Mouse (Mus musculus) liver, embryonic 16.5 days (tissue): ENCODE measurements around the gene Vmn2r87. TPM values are rescaled to one million over a fixed set of nuclear protein-coding genes. Genes with fewer than 3 reads are reported as not detected.
A peak's percentile ranks its signal among the peaks of the same experiment; 100 is the strongest.
"Not testable (repeated sequence)": the region's sequence is repeated elsewhere in the genome, so short reads cannot be mapped to it uniquely, and the experiment has no call there.

Experiments used
- ATAC-seq: fragments of 200-750 bp; cut with Nextera tagmentation; 2 replicates; pipeline ENCODE4 v1.8.0; 2017; ENCODE audit warnings: low read depth, mild to moderate bottlenecking, moderate number of reproducible peaks, moderate library complexity
- H3K27ac ChIP-seq: fragments of 300-500 bp; sonication (generic); 2 replicates; pipeline ENCODE4 v1.5.1; 2014; ENCODE audit warnings: mild to moderate bottlenecking, low read length
- H3K27me3 ChIP-seq: fragments of 300-500 bp; sonication (generic); 2 replicates; pipeline ENCODE4 v1.6.1; 2014; ENCODE audit warnings: low read depth, low read length, mixed read lengths; ENCODE audit not compliant: control insufficient read depth, insufficient read depth
- H3K36me3 ChIP-seq: fragments of 300-500 bp; sonication (generic); 2 replicates; pipeline ENCODE4 v1.6.1; 2014; ENCODE audit warnings: mild to moderate bottlenecking; ENCODE audit not compliant: control insufficient read depth, insufficient read depth
- H3K4me1 ChIP-seq: fragments of 300-500 bp; sonication (generic); 2 replicates; pipeline ENCODE4 v1.6.1; 2014; ENCODE audit warnings: low read depth, low read length, mixed read lengths; ENCODE audit not compliant: control insufficient read depth
- H3K4me2 ChIP-seq: fragments of 300-500 bp; sonication (generic); 2 replicates; pipeline ENCODE4 v1.6.1; 2014; ENCODE audit warnings: low read depth, low read length, mixed read lengths
- H3K4me3 ChIP-seq: fragments of 300-500 bp; sonication (generic); 2 replicates; pipeline ENCODE4 v1.5.1; 2014; ENCODE audit warnings: low read depth, mild to moderate bottlenecking, low read length
- H3K9ac ChIP-seq: fragments of 300-500 bp; sonication (generic); 2 replicates; pipeline ENCODE4 v1.6.1; 2014; ENCODE audit warnings: low read depth, low read length
- H3K9me3 ChIP-seq: fragments of 300-500 bp; sonication (generic); replicated peaks from 2 replicates; pipeline ENCODE4 v1.6.1; 2016; ENCODE audit warnings: low read length; ENCODE audit not compliant: control insufficient read depth
- WGBS: fragments of 180-500 bp; shearing (Covaris S2); extraction: QIAGEN DNeasy Blood & Tissue Kit; methylation state at CpG from one replicate; pipeline ENCODE4 v1.1.7; 2014; ENCODE audit not compliant: insufficient replicate concordance; 5-methylcytosine and 5-hydroxymethylcytosine counted together
- polyA plus RNA-seq: library from polyadenylated mRNA; unstranded; fragments of >200 nt; fragmentation: Nextera tagmentation; extraction: Ambion mirVana; gene quantifications from 2 replicates; pipeline ENCODE4 v1.2.1, GENCODE M21; 2015

Gene Vmn2r87
- not detected in 2 replicates for polyA plus RNA-seq

GRCm38 (mm10) chr10:130497296-130497695 lies at the start of gene Vmn2r87:
Gene Vmn2r87 (minus strand): TSS chr10:130497396.
- no peak within 1 kb of the TSS for H3K9ac ChIP-seq
- no peaks in the 10 kb centered on the region for H3K27me3 ChIP-seq
- no peaks in the 10 kb centered on the region for H3K4me1 ChIP-seq
- no peak within 1 kb of the TSS for H3K4me2 ChIP-seq
- H3K9me3 ChIP-seq = no peaks in the 10 kb centered on the region
- ATAC-seq = no peak
- H3K36me3 ChIP-seq = no peaks in the 10 kb centered on the region
- H3K4me3 ChIP-seq = no peak within 1 kb of the TSS
- no peak within 1 kb of the TSS for H3K27ac ChIP-seq

DNA sequence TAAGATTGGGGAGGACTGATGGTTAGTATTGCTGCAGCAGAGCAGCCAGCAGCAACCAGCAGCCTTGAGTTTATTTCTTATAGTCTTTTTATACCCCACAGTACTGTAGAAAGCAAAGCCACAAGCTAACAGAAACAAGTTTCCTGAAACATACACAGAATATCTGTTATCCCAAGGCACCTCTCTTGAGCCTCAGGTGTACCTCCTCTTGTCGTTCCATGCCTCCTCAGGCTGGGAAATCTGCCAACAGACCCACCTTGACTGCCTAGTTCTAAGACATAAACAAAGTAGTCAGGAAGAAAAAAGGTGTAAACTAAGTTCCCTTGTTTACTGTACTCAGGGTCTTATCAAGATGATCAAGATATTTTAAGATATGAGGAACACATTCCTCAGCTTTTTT lies 47.1 kb upstream of the Vmn2r87 start:
- not testable (repeated sequence) for H3K9me3 ChIP-seq, H3K36me3 ChIP-seq, H3K4me3 ChIP-seq, H3K27ac ChIP-seq, H3K27me3 ChIP-seq, H3K9ac ChIP-seq, H3K4me1 ChIP-seq, ATAC-seq, H3K4me2 ChIP-seq
- WGBS = 68% methylated on average over 1 of the region's 1 CpGs

- H3K4me3 ChIP-seq = peak overlapping the region; percentile 66
- ATAC-seq = peak; percentile 96
- not testable (repeated sequence) for H3K27me3 ChIP-seq
Measured at GRCm38 (mm10) chr10:130541931-130542691, 44.9 kb upstream of the Vmn2r87 start.

DNA sequence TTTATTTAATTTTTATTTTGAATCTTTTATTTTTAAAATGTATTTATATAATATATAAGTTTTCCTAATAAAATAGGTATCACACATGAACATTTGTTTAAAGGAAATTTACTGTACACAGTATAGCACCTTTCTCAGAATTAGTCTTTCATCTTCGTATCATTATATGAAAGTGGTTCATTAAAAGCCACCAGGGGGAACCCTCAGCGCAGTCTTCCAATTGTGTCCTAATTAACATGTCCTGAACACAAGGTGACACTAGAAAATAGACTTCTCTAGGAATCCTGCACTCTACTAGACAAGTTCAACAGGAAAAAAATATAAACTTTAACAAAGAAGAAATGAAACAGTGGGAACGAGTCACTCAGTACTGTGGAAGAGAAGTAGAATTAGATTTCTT lies 38.9 kb upstream of the Vmn2r87 start:
- no peaks in the 10 kb centered on the region for H3K4me1 ChIP-seq
- no peak overlapping the region for H3K27ac ChIP-seq
- H3K27me3 ChIP-seq = no peaks in the 10 kb centered on the region
- 59% methylated on average over 3 of the region's 3 CpGs for WGBS
- no peak overlapping the region for H3K9ac ChIP-seq
- no peak overlapping the region for H3K4me2 ChIP-seq
- ATAC-seq = no peak
- no peak overlapping the region for H3K4me3 ChIP-seq
- H3K36me3 ChIP-seq = no peaks in the 10 kb centered on the region
- H3K9me3 ChIP-seq = no peaks in the 10 kb centered on the region

More at GRCm38 (mm10) chr10:130541931-130542691, 44.9 kb upstream of the Vmn2r87 start:
- H3K9me3 ChIP-seq, H3K4me1 ChIP-seq, H3K36me3 ChIP-seq, H3K27ac ChIP-seq: not testable (repeated sequence)
- Histone ChIP-seq H3K9ac (peak overlapping the region; percentile 56), H3K4me2 (peak overlapping the region; percentile 72)
- WGBS = under 1% methylated on average over 20 of the region's 21 CpGs

GRCm38 (mm10) chr10:130527926-130528325 lies 30.7 kb upstream of the Vmn2r87 start:
- Histone ChIP-seq H3K4me3 (no peak overlapping the region), H3K9ac (no peak overlapping the region), H3K4me1 (no peaks in the 10 kb centered on the region), H3K27me3 (no peaks in the 10 kb centered on the region), H3K36me3 (no peaks in the 10 kb centered on the region), H3K27ac (no peak overlapping the region), H3K9me3 (no peaks in the 10 kb centered on the region), H3K4me2 (no peak overlapping the region)
- WGBS = 48% methylated on average over 10 of the region's 10 CpGs
- ATAC-seq = no peak

GRCm38 (mm10) chr10:130470311-130470760 lies 26.9 kb downstream of the Vmn2r87 start:
- Histone ChIP-seq H3K9ac (no peak overlapping the region), H3K9me3 (no peaks in the 10 kb centered on the region), H3K4me3 (peak overlapping the region; percentile 45), H3K27ac (no peak overlapping the region), H3K4me1 (no peaks in the 10 kb centered on the region; the same call in 1 of the 2 replicates), H3K27me3 (no peaks in the 10 kb centered on the region; the same call in 1 of the 2 replicates), H3K36me3 (no peaks in the 10 kb centered on the region), H3K4me2 (peak overlapping the region; percentile 52)
- 4% methylated on average over 36 of the region's 36 CpGs for WGBS
- ATAC-seq = peak; percentile 54

GRCm38 (mm10) chr10:130455950-130456349 lies 41.2 kb downstream of the Vmn2r87 start, which contains the start of gene Vmn2r86:
Gene Vmn2r86 (minus strand): TSS chr10:130456050.
- WGBS = 50% methylated on average over 1 of the region's 1 CpGs
- not testable (repeated sequence) for H3K4me1 ChIP-seq, H3K4me3 ChIP-seq, H3K27ac ChIP-seq, H3K4me2 ChIP-seq, H3K9me3 ChIP-seq, H3K9ac ChIP-seq, H3K36me3 ChIP-seq, H3K27me3 ChIP-seq, ATAC-seq

DNA sequence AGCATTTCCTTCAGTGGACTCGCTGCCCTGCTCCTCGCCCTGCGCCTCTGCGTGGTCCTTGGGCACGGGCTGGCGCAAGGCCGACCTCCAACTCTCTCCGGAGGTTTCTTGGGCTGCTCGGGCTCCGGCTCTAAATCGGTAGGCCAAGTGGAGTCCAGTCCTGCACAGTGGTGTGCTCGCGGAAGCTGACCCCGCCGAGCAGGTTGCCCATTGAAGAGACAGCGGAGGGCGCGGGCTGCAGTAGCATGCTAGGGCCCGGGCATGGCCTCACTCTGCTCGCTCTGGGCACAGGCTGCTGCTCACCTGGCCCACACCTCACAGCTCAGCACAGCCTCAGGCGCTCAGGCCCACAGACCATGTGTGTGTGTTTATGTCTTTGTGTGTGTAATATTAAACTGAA lies 52.4 kb downstream of the Vmn2r87 start:
- no peak overlapping the region for H3K9ac ChIP-seq
- ATAC-seq = no peak
- H3K27me3 ChIP-seq = no peaks in the 10 kb centered on the region
- no peak overlapping the region for H3K4me2 ChIP-seq
- no peaks in the 10 kb centered on the region for H3K36me3 ChIP-seq
- no peak overlapping the region for H3K27ac ChIP-seq
- 78% methylated on average over 21 of the region's 21 CpGs for WGBS
- H3K4me3 ChIP-seq = no peak overlapping the region
- no peaks in the 10 kb centered on the region for H3K9me3 ChIP-seq
- no peaks in the 10 kb centered on the region for H3K4me1 ChIP-seq

DNA sequence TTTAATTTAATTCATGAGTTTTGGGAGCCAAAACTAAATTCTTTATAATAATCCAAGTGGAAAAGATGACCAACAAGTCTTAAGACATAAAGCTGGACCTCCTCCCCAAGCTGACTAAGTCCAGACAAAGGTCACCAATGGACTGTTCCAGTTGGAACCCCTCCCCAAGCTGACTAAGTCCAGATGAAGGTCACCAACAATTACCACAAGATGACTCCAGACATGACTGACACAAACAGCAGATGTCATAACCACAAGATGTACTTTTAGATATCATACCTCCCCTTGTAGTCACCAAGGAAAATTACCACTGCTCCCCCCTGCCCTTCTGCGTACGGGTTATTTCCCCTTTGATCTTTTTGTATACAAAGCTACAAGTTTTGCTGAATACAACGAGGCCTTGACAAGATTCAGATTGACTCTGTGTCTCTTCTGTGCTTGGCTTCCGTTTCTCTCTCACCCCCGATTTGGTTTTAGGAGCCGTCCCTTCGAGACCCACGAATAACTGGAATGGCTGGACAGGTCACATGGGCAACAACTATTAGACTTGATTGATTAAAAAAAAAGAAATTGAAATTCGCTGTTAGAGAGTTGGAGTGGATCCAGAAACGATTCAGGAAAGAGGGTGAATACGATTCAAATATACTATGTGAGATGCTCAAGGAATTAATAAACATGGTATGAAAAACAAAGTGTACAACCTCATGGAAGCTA lies 62.9 kb downstream of the Vmn2r87 start:
- ATAC-seq, H3K9ac ChIP-seq, H3K4me3 ChIP-seq, H3K4me2 ChIP-seq, H3K36me3 ChIP-seq, H3K27ac ChIP-seq, H3K4me1 ChIP-seq, H3K27me3 ChIP-seq, H3K9me3 ChIP-seq: not testable (repeated sequence)
- 66% methylated on average over 11 of the region's 11 CpGs for WGBS
